Mouse (Mus musculus): ENCODE data around the gene Lgals3.

GRCm38 (mm10) chr14:47395007-47395406 is 27.5 kb downstream of the Lgals3 start:
- no peak for TF ChIP-seq POLR2A (IDR thresholded peaks at IDR 0.05; ENCODE audit: borderline replicate concordance, insufficient read depth, low read length)
- no peak for TF ChIP-seq CTCF (IDR thresholded peaks at IDR 0.05; ENCODE audit: borderline replicate concordance, insufficient read depth, low read depth, low read length)

Measured in cerebellum, adult 2 months (tissue).